Mouse (Mus musculus) E14TG2a.4 (cell line): Measurements from ENCODE around the gene Tle6.
"Not testable (repeated sequence)": the region's sequence is repeated elsewhere in the genome, so short reads cannot be mapped to it uniquely, and the experiment has no call there.

Source experiments
- CTCF ChIP-seq: conservative IDR thresholded peaks from 2 replicates; pipeline ENCODE4 v1.5.1; 2014; ENCODE audit warnings: low read length
- NANOG ChIP-seq: IDR thresholded peaks from 2 replicates; pipeline ENCODE4 v1.6.1; 2014; ENCODE audit warnings: borderline replicate concordance, low read length, mixed read lengths

DNA sequence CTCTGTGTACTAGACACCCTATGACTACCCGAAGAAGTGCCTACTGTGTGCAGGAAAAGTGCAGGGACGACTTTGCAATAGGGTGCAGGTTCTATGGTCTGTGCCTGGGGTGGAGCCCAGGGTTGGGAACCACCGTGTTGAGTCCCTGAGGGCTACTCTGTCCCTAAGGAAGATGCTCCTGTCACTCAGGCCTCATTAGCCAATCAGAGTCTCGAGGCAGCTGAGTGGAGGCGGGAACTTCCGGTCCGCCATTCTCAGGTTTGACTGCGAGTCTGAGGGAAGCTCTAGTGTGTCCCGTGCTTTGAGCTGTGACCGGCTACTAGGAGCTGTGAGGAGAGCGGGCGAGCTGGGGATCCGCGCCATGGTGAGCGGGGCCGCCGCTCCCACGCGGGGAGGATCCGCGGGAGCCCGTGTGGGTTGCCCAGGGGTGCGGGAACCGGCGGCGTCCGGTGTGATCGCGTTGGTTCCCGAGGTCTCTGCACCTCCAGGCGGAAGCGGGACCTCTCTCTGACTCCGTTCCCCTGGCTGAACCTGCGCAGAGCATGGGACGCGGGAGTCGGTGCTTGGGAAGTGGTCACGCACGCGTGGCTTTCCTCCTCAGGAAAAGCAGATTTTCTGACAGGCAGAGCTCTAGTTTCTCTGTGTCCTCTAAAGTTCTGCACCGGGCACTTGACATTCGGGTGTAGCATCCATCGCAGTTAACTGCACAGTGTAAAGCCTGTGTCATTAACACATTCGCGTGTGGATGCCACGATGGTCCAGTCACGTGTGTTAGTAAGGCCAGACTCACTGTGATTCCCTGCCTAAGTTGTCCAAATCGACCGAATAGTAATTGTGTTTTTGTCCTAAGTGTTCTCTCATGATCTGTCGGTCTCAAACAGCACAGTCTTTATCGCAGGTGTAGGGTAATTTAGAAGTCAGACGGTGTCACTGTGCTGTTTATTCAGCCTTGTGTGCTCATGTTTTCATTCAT lies 48.2 kb upstream of the Tle6 start, which contains the start of gene Gm10778:
- not testable (repeated sequence) for TF ChIP-seq CTCF, NANOG
